Mouse (Mus musculus) liver (tissue): ENCODE results near the gene Ankrd13b.

Experiments
- DNase-seq: peaks from one replicate; pipeline ENCODE4 v3.0.0-alpha.2; 2020; ENCODE audit warnings: mixed read lengths

Ankrd13b gene

DNA sequence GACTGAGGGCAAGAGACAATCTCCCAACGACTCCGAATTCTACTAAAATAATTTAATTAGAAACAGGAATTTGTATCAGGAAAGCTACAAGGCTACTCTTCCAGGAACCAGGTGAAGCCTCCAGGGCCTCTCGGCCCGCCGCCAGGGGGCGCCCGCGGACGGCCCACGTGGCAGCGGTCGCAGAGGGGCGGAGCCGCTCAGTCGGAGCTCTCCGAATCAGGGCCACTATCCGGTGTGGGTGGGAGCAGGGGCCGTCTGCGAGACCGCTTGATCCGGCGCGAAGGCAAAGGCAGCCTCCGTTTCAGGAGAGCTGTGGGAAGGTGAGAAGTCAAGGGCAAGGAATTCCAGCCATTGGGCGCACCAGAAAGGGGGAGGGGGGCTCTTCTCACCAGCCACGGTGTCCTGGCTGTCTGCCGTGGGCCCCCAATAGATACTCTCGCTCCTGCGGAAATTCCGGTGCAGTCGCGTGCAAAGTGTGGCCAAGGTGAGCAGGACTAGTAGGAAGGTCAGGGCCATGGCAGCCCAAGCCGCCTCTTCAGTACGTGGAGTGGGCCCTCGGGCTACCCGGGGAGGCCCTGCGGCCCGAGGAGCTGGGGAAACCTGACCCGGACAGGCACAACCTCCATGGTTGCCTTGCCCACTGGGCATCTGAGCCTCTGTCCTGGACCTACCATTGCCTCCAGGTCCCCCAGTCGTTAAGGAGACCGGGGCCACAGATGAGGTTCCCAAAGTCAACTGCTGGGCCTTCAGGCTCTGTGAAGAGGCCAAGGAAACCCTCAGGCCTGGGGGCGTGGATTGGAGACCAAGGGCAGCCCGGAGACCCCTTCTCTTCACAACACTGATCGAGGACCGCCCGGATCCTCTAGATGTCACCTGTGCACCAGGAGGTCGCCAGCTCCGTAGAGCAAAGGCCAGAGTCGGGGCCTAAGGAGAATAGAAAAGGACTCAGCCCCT, 18.9 kb upstream of the Ankrd13b start:
- peak; percentile 88 for DNase-seq

GRCm38 (mm10) chr11:77507426-77507825, 17.9 kb upstream of the Ankrd13b start:
- DNase-seq: no peak

DNA sequence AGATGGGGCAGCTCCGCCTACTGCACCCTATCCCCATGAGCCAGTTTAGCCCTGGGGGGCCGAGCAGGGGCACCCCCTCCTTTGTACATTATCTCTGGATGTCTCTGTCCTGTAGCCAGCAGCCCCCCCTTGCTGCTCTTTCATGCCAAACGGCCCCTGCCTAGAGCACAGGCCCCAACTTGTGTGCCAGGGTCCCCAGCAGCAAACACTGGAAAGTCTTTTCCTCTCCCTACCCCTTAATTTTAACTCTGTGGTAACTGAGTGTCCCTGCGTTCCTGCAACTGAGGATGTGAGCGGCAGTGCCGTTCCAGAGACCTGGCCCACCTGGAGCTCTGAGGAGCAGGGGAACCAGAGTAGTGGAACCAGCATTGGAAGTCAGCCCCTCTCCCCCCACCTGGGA, 17.5 kb upstream of the Ankrd13b start:
- DNase-seq: no peak

DNA sequence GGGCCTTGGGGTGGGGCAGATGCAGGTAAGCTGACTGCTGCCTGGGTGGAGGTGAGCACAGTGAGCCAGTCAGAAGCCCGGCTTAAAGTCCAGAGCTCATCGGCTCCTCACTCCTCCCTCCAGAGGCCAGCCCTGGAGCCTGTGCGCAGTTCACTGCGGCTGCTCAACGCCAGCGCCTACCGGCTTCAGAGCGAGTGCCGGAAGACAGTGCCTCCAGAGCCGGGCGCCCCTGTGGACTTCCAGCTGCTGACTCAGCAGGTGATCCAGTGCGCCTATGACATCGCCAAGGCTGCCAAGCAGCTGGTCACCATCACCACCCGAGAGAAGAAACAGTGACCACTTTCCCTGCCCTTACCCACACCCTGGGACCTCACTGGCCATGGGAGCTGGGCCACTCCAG, 16.8 kb upstream of the Ankrd13b start:
- DNase-seq: no peak

DNA sequence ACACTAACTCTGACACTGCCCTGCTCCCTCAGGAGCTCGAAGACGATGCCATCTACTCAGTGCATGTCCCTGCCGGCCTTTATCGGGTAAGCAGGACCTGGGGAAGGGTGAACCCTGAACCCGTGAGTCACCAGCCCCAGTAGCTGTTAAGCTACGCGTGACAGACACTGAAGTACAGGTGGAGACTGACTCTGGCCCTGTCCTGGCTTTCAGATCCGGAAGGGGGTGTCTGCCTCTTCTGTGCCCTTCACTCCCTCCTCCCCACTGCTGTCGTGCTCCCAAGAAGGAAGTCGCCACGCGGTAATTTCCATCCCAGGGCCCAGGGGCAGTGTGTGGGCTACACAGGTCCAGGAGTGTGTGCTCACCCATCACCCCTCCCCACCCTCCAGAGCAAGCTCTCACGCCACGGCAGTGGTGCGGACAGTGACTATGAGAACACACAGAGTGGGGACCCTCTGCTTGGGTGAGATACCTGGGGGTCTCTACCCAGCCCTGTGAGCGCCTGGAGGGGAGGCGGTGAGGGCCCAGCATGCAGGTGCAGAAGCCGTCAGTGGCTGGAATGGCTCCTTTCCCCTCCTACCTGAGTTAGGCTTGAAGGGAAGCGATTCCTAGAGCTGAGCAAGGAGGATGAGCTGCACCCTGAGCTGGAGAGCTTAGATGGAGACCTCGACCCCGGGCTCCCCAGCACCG, 16.0 kb upstream of the Ankrd13b start:
- no peak for DNase-seq

DNA sequence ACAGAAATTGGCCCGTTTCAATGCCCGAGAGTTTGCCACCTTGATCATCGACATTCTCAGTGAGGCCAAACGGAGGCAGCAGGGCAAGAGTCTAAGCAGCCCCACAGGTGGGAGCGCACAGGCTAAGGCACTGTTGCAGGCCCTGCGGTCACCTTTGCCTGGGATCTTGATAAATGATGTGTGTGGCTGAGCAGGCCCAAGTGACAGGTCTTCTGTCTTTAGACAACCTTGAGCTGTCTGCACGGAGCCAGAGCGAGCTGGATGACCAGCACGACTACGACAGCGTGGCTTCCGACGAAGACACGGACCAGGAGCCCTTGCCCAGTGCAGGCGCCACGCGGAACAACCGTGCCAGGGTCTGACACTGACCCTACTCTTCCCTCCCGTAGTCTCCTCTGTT, 14.9 kb upstream of the Ankrd13b start:
- DNase-seq: no peak

- no peak for DNase-seq
These were observed 14.0 kb upstream of the Ankrd13b start for GRCm38 (mm10) chr11:77503511-77503910.

GRCm38 (mm10) chr11:77502481-77502880, 13.0 kb upstream of the Ankrd13b start:
- no peak for DNase-seq

DNA sequence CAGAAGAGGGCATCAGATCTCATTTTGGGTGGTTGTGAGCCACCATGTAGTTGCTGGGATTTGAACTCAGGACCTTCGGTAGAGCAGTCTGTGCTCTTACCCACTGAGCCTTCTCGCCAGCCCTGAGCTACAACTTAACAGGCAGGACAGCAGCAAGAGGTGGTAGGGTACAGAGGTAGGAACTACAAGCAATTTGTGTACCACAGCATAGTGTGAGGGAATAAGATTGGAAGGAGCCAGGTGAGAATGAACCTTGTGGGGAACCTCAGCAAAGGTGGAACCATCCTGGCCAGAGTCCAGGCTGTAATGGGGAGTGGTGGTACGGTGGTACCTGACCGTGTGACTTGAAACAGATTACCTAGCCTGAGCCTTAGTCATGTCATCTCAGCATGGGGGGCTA, 12.5 kb upstream of the Ankrd13b start:
- no peak for DNase-seq

DNA sequence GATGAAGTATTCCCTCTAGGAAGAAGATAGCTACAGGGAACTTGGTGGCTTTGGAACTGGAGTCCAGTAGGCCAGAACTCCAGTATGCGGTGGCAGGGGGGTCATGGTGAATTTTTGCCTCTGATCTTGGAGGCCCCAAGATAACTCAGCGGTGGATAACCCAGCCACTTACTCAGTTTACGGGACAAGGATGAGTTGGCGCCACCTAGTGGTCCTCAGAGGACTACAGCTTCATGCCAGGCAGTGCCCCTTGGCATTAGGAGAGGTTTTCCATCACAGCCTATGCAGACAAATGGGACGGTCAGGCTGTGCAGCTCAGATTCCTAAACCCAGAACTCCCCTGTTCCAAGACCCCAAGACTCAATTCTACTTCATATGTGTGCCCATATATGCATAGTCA, 11.9 kb upstream of the Ankrd13b start:
- DNase-seq: peak; percentile 77

DNA sequence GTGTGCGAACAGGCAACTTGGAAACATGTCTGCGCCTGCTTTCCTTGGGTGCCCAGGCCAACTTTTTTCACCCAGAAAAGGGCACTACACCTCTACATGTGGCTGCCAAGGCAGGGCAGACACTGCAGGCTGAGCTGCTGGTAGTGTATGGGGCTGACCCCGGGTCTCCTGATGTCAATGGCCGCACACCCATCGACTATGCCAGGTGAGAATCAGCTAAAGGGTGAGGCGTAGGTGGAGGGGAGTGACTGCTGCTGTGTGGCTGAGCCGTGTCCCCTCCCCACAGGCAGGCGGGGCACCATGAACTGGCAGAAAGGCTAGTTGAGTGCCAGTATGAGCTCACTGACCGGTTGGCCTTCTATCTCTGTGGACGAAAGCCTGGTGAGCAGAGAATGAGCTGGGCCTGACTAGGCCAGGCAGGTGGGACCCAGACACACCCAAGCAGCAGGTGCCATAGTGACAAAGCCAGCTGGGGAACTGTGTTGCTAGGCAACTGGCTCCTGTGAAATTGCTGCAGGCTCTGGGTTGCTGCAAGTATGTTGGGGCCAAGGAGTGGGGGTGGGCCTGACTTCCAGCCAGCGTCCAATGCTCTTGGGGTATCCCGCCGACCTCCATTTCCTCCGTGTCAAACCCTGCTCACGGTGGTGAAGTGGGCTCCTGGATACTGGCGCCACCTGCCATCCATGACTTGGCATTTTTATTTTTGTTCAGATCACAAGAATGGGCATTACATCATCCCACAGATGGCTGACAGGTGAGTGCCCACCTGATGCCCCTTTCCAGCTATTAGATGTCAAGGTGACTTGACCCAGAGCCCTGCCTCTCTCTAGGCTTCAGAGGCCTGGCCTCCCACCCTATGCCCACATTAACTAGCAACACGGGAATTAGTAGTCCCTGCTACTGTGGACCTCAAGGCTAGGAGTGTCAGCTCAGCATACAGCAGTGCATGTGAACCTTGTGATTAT, 11.2 kb upstream of the Ankrd13b start:
- DNase-seq: no peak

- DNase-seq: no peak
These were observed 9.9 kb upstream of the Ankrd13b start for GRCm38 (mm10) chr11:77499354-77499753.

GRCm38 (mm10) chr11:77498261-77499139, 9.0 kb upstream of the Ankrd13b start:
- DNase-seq: no peak

DNA sequence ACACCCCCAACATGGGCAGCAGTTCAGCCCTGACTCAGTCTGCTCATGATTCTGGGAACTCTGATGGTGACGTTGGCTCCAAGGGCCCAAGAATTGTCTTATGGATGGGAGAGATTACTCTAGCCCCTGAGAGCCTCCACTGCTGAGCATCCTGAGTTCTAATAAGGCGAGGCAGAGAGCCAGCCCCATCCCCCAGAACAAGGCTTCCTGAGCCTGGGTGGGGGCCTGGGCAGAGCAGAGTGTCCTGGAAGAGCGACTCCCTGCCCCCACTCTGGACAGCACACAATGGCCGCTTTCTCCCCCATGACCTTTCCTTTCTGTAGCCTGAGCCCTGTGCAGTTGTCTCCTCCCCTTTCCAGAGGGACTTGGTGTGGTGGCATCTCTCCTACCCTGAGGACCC, 8.4 kb upstream of the Ankrd13b start:
- DNase-seq: no peak

- peak; percentile 67 for DNase-seq
These were observed 7.9 kb upstream of the Ankrd13b start for GRCm38 (mm10) chr11:77497341-77497756.

- DNase-seq: no peak
These were observed 6.0 kb upstream of the Ankrd13b start for GRCm38 (mm10) chr11:77495507-77495906.

GRCm38 (mm10) chr11:77494782-77495181, 5.3 kb upstream of the Ankrd13b start:
- no peak for DNase-seq

GRCm38 (mm10) chr11:77494344-77494676, 4.8 kb upstream of the Ankrd13b start:
- DNase-seq: no peak

- peak; percentile 66 for DNase-seq
These were observed 4.2 kb upstream of the Ankrd13b start, which contains the start of gene Git1 for GRCm38 (mm10) chr11:77493512-77494343. Gene Git1, plus strand, starts transcription at chr11:77493562.

GRCm38 (mm10) chr11:77492911-77493332, 3.4 kb upstream of the Ankrd13b start:
- DNase-seq: peak; percentile 95
